Mouse (Mus musculus): Measurements from ENCODE around the gene Grik3. TPM values are rescaled to one million over a fixed set of nuclear protein-coding genes. Genes with fewer than 3 reads are reported as not detected.

The Grik3 gene
- polyA plus RNA-seq, 1 experiment from 2014 or later, result 0.62 TPM

GRCm38 (mm10) chr4:125556405-125557308, 66.2 kb downstream of the Grik3 start:
- no peak for ATAC-seq (ENCODE audit: insufficient number of reproducible peaks, insufficient read depth, low FRiP score, low TSS enrichment, low read depth)
- H3K4me2 ChIP-seq, result no peak overlapping the region
- no peak overlapping the region for H3K9ac ChIP-seq
- no peaks in the 10 kb centered on the region for H3K9me3 ChIP-seq
- no peak overlapping the region for H3K4me3 ChIP-seq
- H3K27ac ChIP-seq, result no peak overlapping the region
- no peaks in the 10 kb centered on the region for H3K4me1 ChIP-seq
- 84% methylated on average over 14 of the region's 14 CpGs for WGBS
- H3K27me3 ChIP-seq, result 0 out of 2 replicates have a peak, but pooled peaks cover 7% of the 10 kb centered on the region
- no peaks in the 10 kb centered on the region for H3K36me3 ChIP-seq

DNA sequence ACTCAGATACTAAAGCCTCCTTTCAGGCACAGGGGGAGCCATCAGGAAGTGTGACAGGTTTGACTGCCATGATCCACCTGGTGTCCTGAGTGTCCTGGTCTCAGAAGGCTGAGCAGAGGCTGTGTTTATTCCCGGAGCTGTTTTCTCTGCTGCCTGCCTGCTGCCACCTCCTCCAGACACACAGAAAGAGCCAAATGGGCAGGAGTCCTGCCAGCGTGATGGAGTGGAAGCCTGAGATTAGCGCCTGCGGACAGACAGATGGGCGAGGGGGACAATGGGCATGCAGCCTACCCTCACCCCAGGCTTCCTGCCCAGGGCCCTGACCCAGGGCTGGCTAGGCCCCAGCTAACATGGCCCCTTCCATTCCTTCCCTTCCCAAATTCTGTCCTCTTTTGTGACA, 69.1 kb downstream of the Grik3 start:
- Histone ChIP-seq H3K9ac (no peak overlapping the region), H3K4me1 (peaks cover 9% of the 10 kb centered on the region), H3K27ac (no peak overlapping the region), H3K4me2 (no peak overlapping the region), H3K9me3 (no peaks in the 10 kb centered on the region), H3K27me3 (peaks cover 25% of the 10 kb centered on the region), H3K36me3 (no peaks in the 10 kb centered on the region), H3K4me3 (no peak overlapping the region)
- 79% methylated on average over 5 of the region's 5 CpGs for WGBS
- ATAC-seq (ENCODE audit: insufficient number of reproducible peaks, insufficient read depth, low FRiP score, low TSS enrichment, low read depth), result no peak

DNA sequence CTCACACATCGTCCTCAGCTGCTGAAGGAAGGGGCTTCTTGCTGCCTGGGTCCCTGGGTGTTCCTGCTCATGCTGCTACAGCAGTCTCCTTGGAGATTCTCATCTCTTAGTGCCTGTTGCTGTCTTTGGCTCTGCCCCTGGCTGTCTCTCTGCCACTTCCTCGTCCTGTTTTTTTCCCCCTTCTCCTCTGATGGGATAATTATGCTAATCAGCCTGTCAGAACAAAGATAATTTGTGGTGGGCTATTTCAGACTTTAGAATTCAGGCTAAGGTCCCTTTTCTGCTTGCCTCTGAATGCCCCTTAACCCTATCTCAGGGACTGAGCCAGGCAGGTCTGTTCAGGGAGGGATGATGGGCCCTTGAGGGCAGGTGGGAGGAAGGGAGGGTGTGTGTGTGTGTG, 70.3 kb downstream of the Grik3 start:
- peaks cover 12% of the 10 kb centered on the region for H3K4me1 ChIP-seq
- no peak overlapping the region for H3K4me2 ChIP-seq
- H3K36me3 ChIP-seq, result no peaks in the 10 kb centered on the region
- no peak overlapping the region for H3K9ac ChIP-seq
- H3K9me3 ChIP-seq, result no peaks in the 10 kb centered on the region
- ATAC-seq (ENCODE audit: insufficient number of reproducible peaks, insufficient read depth, low FRiP score, low TSS enrichment, low read depth), result no peak
- H3K27me3 ChIP-seq, result peaks cover 25% of the 10 kb centered on the region
- H3K27ac ChIP-seq, result no peak overlapping the region
- no peak overlapping the region for H3K4me3 ChIP-seq
- WGBS, result 16% methylated on average over 2 of the region's 2 CpGs

- 56% methylated on average over 10 of the region's 10 CpGs for WGBS
- no peak overlapping the region for H3K27ac ChIP-seq
- no peak overlapping the region for H3K4me2 ChIP-seq
- ATAC-seq (ENCODE audit: insufficient number of reproducible peaks, insufficient read depth, low FRiP score, low TSS enrichment, low read depth), result no peak
- no peaks in the 10 kb centered on the region for H3K9me3 ChIP-seq
- no peaks in the 10 kb centered on the region for H3K36me3 ChIP-seq
- no peak overlapping the region for H3K9ac ChIP-seq
- H3K27me3 ChIP-seq, result peaks cover 25% of the 10 kb centered on the region
- H3K4me1 ChIP-seq, result peaks cover 12% of the 10 kb centered on the region
- no peak overlapping the region for H3K4me3 ChIP-seq
Observed at GRCm38 (mm10) chr4:125563579-125563978, 73.1 kb downstream of the Grik3 start.

DNA sequence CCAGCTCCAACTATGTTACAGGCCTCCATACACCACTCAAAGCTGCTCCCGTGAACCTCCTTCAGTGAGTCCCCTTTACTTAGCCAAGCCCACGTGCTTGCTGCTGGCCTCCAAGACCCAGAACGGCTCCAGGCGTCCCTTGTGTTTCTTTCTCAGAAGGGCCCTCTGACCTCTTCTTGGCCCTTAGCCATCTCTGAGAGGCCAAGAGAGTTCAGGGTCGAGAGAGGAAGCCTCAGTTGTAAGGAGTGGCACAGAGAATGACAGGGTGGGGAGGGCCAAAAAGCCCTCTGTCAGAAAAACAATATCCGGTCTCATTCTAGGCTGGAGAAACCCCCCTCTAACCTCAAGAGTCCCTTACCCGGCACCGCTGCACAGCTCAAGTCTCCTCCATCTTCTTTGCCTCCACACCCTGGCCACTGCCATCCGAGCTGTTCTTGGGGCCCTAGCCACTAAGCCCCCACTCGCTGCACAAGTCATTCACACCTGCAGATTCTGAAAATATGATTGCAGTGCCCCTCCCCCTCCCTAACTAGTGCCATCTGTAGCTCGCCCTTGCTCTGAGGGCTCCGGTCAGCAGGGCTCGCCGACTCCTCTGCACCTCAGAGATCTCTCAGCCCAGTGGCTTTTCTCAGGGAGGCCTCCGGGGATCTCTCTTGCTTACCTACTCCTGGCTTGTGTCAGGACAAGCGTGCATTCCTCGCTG, 73.7 kb downstream of the Grik3 start:
- H3K36me3 ChIP-seq, result no peaks in the 10 kb centered on the region
- peaks cover 25% of the 10 kb centered on the region for H3K27me3 ChIP-seq
- no peak overlapping the region for H3K9ac ChIP-seq
- no peak for ATAC-seq (ENCODE audit: insufficient number of reproducible peaks, insufficient read depth, low FRiP score, low TSS enrichment, low read depth)
- 26% methylated on average over 17 of the region's 17 CpGs for WGBS
- H3K4me3 ChIP-seq, result no peak overlapping the region
- H3K27ac ChIP-seq, result no peak overlapping the region
- no peaks in the 10 kb centered on the region for H3K9me3 ChIP-seq
- no peak overlapping the region for H3K4me2 ChIP-seq
- peaks cover 12% of the 10 kb centered on the region for H3K4me1 ChIP-seq

GRCm38 (mm10) chr4:125565711-125566439, 75.4 kb downstream of the Grik3 start:
- no peak for ATAC-seq (ENCODE audit: insufficient number of reproducible peaks, insufficient read depth, low FRiP score, low TSS enrichment, low read depth)
- Histone ChIP-seq H3K27ac (no peak overlapping the region), H3K4me3 (no peak overlapping the region), H3K9me3 (no peaks in the 10 kb centered on the region), H3K9ac (no peak overlapping the region), H3K4me2 (no peak overlapping the region), H3K27me3 (peaks cover 19% of the 10 kb centered on the region), H3K4me1 (peaks cover 12% of the 10 kb centered on the region), H3K36me3 (no peaks in the 10 kb centered on the region)
- WGBS, result 48% methylated on average over 8 of the region's 8 CpGs

DNA sequence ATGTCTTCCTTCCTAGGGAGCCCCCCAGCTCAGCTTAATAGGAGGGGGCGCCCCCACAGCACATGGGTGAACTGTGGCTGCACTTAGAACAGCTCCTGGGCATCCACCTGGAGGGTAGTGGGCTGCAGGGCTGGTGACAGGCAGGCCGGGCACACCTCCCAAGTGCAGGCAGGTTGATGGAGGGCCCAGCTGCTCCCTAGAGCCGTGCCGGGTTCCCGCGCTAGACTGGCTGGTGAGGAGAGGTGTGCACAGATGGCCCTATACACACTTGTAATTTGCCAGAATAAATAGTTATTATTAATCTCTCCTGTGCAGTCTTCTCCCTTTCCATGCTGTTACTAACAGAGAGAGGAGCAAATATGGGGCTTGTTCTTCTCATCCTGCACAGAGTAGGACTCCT, 77.7 kb downstream of the Grik3 start:
- no peak for ATAC-seq (ENCODE audit: insufficient number of reproducible peaks, insufficient read depth, low FRiP score, low TSS enrichment, low read depth)
- WGBS, result 90% methylated on average over 6 of the region's 6 CpGs
- Histone ChIP-seq H3K36me3 (no peaks in the 10 kb centered on the region), H3K27me3 (peaks cover 24% of the 10 kb centered on the region), H3K9me3 (no peaks in the 10 kb centered on the region), H3K4me1 (peaks cover 25% of the 10 kb centered on the region), H3K4me2 (no peak overlapping the region), H3K27ac (no peak overlapping the region), H3K4me3 (no peak overlapping the region), H3K9ac (no peak overlapping the region)

DNA sequence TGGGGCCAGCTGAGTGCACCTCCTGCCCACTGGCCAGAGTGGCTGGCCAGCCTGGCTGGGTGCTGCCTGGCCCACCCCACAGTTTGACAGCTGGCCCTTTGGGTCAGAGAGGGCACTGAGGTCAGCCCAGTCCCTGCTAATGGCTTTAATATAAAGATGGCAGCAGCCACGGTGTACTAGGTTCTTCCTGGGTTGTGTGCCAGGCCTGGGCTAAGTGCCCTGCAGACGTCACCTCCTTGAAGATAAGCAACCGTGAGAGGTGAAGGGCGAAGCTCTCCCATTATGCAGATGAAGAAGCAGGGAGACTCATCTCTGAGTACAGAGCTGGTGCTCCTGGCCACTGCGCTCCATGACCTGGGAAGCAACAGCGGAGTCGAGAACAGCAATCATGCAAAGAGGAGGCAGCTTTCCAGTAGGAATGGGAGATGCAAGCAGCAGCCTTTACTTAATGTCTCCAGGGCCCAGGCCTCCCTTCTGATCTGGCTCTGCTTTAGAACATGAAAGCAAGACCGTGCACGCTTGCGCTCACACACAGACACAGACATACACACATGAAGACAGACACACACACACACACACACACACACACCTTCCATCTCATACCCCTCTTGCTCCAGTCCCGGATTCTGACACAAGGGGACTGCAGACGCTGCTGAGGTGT, 81.3 kb downstream of the Grik3 start:
- Histone ChIP-seq H3K4me2 (no peak overlapping the region), H3K27me3 (peaks cover 32% of the 10 kb centered on the region), H3K27ac (no peak overlapping the region), H3K4me3 (no peak overlapping the region), H3K9ac (no peak overlapping the region), H3K9me3 (no peaks in the 10 kb centered on the region), H3K4me1 (peaks cover 13% of the 10 kb centered on the region), H3K36me3 (no peaks in the 10 kb centered on the region)
- WGBS, result 26% methylated on average over 12 of the region's 12 CpGs
- ATAC-seq (ENCODE audit: insufficient number of reproducible peaks, insufficient read depth, low FRiP score, low TSS enrichment, low read depth), result no peak

- WGBS, result 1% methylated on average over 5 of the region's 5 CpGs
- Histone ChIP-seq H3K9me3 (no peaks in the 10 kb centered on the region), H3K27me3 (peaks cover 32% of the 10 kb centered on the region), H3K4me2 (no peak overlapping the region), H3K4me3 (no peak overlapping the region), H3K36me3 (no peaks in the 10 kb centered on the region), H3K27ac (no peak overlapping the region), H3K4me1 (peaks cover 13% of the 10 kb centered on the region), H3K9ac (no peak overlapping the region)
- no peak for ATAC-seq (ENCODE audit: insufficient number of reproducible peaks, insufficient read depth, low FRiP score, low TSS enrichment, low read depth)
Observed at GRCm38 (mm10) chr4:125572312-125572663, 81.8 kb downstream of the Grik3 start.

DNA sequence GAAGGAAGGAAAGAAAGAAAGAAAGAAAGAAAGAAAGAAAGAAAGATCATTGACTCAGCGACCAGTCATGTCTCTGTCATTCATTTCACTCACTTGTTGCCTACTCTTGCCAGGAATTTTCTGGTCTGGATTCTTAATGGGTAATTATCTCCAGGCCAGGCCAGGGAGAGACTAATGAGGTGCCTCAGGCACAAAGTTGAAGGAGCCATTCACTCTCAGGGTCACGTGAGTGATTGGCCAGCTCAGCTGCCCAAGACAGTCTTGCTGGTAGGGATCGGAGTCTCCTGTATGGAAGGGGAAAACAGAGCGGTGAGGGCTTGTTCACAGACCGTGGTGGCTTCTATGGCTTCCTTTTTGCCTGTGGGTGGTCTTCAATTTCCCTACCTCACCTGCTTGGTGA, 82.5 kb downstream of the Grik3 start:
- Histone ChIP-seq H3K4me1 (peaks cover 13% of the 10 kb centered on the region), H3K36me3 (no peaks in the 10 kb centered on the region), H3K9ac (no peak overlapping the region), H3K9me3 (no peaks in the 10 kb centered on the region), H3K4me2 (no peak overlapping the region), H3K4me3 (no peak overlapping the region), H3K27ac (no peak overlapping the region), H3K27me3 (peaks cover 32% of the 10 kb centered on the region)
- 10% methylated on average over 5 of the region's 5 CpGs for WGBS
- no peak for ATAC-seq (ENCODE audit: insufficient number of reproducible peaks, insufficient read depth, low FRiP score, low TSS enrichment, low read depth)

- no peaks in the 10 kb centered on the region for H3K36me3 ChIP-seq
- H3K4me1 ChIP-seq, result peaks cover 13% of the 10 kb centered on the region
- H3K4me2 ChIP-seq, result no peak overlapping the region
- H3K9me3 ChIP-seq, result no peaks in the 10 kb centered on the region
- ATAC-seq (ENCODE audit: insufficient number of reproducible peaks, insufficient read depth, low FRiP score, low TSS enrichment, low read depth), result no peak
- peaks cover 32% of the 10 kb centered on the region for H3K27me3 ChIP-seq
- no peak overlapping the region for H3K4me3 ChIP-seq
- H3K9ac ChIP-seq, result no peak overlapping the region
- 33% methylated on average over 11 of the region's 11 CpGs for WGBS
- H3K27ac ChIP-seq, result no peak overlapping the region
Observed at GRCm38 (mm10) chr4:125573951-125574675, 83.6 kb downstream of the Grik3 start.

All from embryonic facial prominence, embryonic 13.5 days (tissue).